ENCODE assay signal across 10 mouse cellular contexts in genomic region chr9:44841241-44841640, GRCm38 (mm10). TPM values are rescaled to one million over a fixed set of nuclear protein-coding genes. Genes with fewer than 3 reads are reported as not detected.
A peak's percentile ranks its signal among the peaks of the same experiment; 100 is the strongest.
DNase-seq lines count a peak whose midpoint lies in the region; ATAC-seq and TF ChIP-seq lines count a peak whose summit lies in the region.
"Had no signal": no experiment of that assay in that cellular context is flagged by ENCODE, and none has a peak within 500 bp of the region (broad histone marks: within the 10 kb centered on the region; RNA-seq: fewer than 3 reads in every experiment).

No protein-coding gene starts in this region.

- WGBS in heart, embryonic 12.5 days = 86% methylated on average over 10 of the region's 10 CpGs

- TF ChIP-seq CTCF in E14TG2a.4 (conservative IDR thresholded peaks at IDR 0.05; ENCODE audit: low read length) = peak; percentile 93

- 0 out of 2 replicates have a peak, but pooled peaks cover 2% of the 10 kb centered on the region for H3K4me1 ChIP-seq in heart, embryonic 12.5 days (replicated peaks)
- H3K4me1 ChIP-seq in E14TG2a.4 (replicated peaks; ENCODE audit: low read depth, low read length) = peaks cover 21% of the 10 kb centered on the region
- H3K4me1 ChIP-seq: embryonic facial prominence, embryonic 12.5 days; limb, embryonic 13.5 days had no signal

- H3K4me3 ChIP-seq in heart, embryonic 12.5 days = no peak overlapping the region
- H3K4me3 ChIP-seq in E14TG2a.4 (replicated peaks; ENCODE audit: low read length) = no peak overlapping the region
- H3K4me3 ChIP-seq: embryonic facial prominence, embryonic 12.5 days; limb, embryonic 13.5 days had no signal

- H3K4me2 ChIP-seq in heart, embryonic 12.5 days = no peak overlapping the region
- H3K4me2 ChIP-seq: embryonic facial prominence, embryonic 12.5 days; limb, embryonic 13.5 days had no signal

- H3K9me3 ChIP-seq in heart, embryonic 12.5 days (replicated peaks) = no peaks in the 10 kb centered on the region
- no peaks in the 10 kb centered on the region for H3K9me3 ChIP-seq in E14TG2a.4 (ENCODE audit: low read length)
- H3K9me3 ChIP-seq: embryonic facial prominence, embryonic 12.5 days; limb, embryonic 13.5 days had no signal

- no peak overlapping the region for H3K27ac ChIP-seq in heart, embryonic 12.5 days (ENCODE audit: poor library complexity, severe bottlenecking)
- H3K27ac ChIP-seq: embryonic facial prominence, embryonic 12.5 days; limb, embryonic 13.5 days had no signal

- H3K27me3 ChIP-seq in heart, embryonic 12.5 days (replicated peaks) = no peaks in the 10 kb centered on the region
- H3K27me3 ChIP-seq in E14TG2a.4 (ENCODE audit: insufficient read depth, low read length) = no peaks in the 10 kb centered on the region
- H3K27me3 ChIP-seq: embryonic facial prominence, embryonic 12.5 days; limb, embryonic 13.5 days had no signal

- peak; percentile 33 for DNase-seq in heart, adult 8-10 months (ENCODE audit: low spot score)
- DNase-seq in c-Kit-positive CD71-positive TER-119-negative erythroid progenitor cells, embryonic 14.5 days (ENCODE audit: low read depth) = peak; percentile 38
- DNase-seq in lung, postnatal 10 days = peak; percentile 29
- no peak for DNase-seq in layer of hippocampus, adult 9-10 months (ENCODE audit: low spot score)
- DNase-seq in left cerebral cortex, adult 9 months (ENCODE audit: low spot score in 2 of 2) = no peak
- DNase-seq in frontal cortex, postnatal 10 days (ENCODE audit: low spot score in 2 of 2) = no peak

- no peak for ATAC-seq in heart, embryonic 12.5 days (ENCODE audit: insufficient number of reproducible peaks, low FRiP score)

- no peak overlapping the region for H3K9ac ChIP-seq in heart, embryonic 12.5 days
- H3K9ac ChIP-seq: embryonic facial prominence, embryonic 12.5 days; limb, embryonic 13.5 days had no signal

- peaks cover 88% of the 10 kb centered on the region for H3K36me3 ChIP-seq in heart, embryonic 12.5 days
- H3K36me3 ChIP-seq in E14TG2a.4 (ENCODE audit: insufficient read depth, low read length) = peaks cover 90% of the 10 kb centered on the region

RNA-seq across cellular contexts. Expression of gene Ttc36, which starts 38.4 kb away (rescaled TPM):
- 1 to 10 TPM in 2 of 4 experiments, under 1 TPM in 2; 0.63 to 1.5 (median 0.97) TPM for total RNA-seq in heart, adult 8-10 months (2022)
- not detected in 2 replicates for polyA plus RNA-seq in heart, embryonic 12.5 days (2016; fragmentation: Nextera tagmentation; extraction: Ambion mirVana)
- polyA plus RNA-seq: limb, embryonic 13.5 days had no signal

RNA-seq across cellular contexts. Expression of gene Kmt2a, which starts 39.9 kb away (rescaled TPM):
- total RNA-seq in heart, adult 8-10 months (2022) = 10 to 100 TPM; 22.2 to 33.6 (median 29.8) TPM
- 11.9 and 12.0 TPM in 2 replicates for polyA plus RNA-seq in heart, embryonic 12.5 days (2016; fragmentation: Nextera tagmentation; extraction: Ambion mirVana)

RNA-seq across cellular contexts. Expression of gene Tmem25, which starts 42.1 kb away (rescaled TPM):
- total RNA-seq in heart, adult 8-10 months (2022) = 10 to 100 TPM in 2 of 4 experiments, 1 to 10 TPM in 2; 8.6 to 21.9 (median 10.5) TPM
- polyA plus RNA-seq in heart, embryonic 12.5 days (2016; fragmentation: Nextera tagmentation; extraction: Ambion mirVana) = 2.2 and 2.4 TPM in 2 replicates

Comparison
In these comparisons a context has a peak if more than half of its experiments do, and no peak if none do; other contexts are left out.
1. DNase-seq: peak in heart, adult 8-10 months (single experiment), c-Kit-positive CD71-positive TER-119-negative erythroid progenitor cells, embryonic 14.5 days (single experiment) and lung, postnatal 10 days (single experiment); none in layer of hippocampus, adult 9-10 months (single experiment), left cerebral cortex, adult 9 months (0 of 2) and frontal cortex, postnatal 10 days (0 of 2).